In genomic region chr7:64895685-64896101, GRCm38 (mm10) we compare ENCODE assay signal across 11 mouse cellular contexts. TPM values are rescaled to one million over a fixed set of nuclear protein-coding genes. Genes with fewer than 3 reads are reported as not detected.
A peak's percentile ranks its signal among the peaks of the same experiment; 100 is the strongest.
DNase-seq lines count a peak whose midpoint lies in the region; ATAC-seq and TF ChIP-seq lines count a peak whose summit lies in the region.
"Had no signal": no experiment of that assay in that cellular context is flagged by ENCODE, and none has a peak within 500 bp of the region (broad histone marks: within the 10 kb centered on the region; RNA-seq: fewer than 3 reads in every experiment).

No protein-coding gene starts in this region.

- no peak overlapping the region for H3K4me3 ChIP-seq in intestine, embryonic 14.5 days (ENCODE audit: low read depth, low read length)
- no peak overlapping the region for H3K4me3 ChIP-seq in intestine, postnatal 0 days (ENCODE audit: low read depth, low read length)
- H3K4me3 ChIP-seq in midbrain, embryonic 15.5 days = no peak overlapping the region
- H3K4me3 ChIP-seq in midbrain, postnatal 0 days (ENCODE audit: low read depth, low read length) = no peak overlapping the region
- no peak overlapping the region for H3K4me3 ChIP-seq in hindbrain, embryonic 16.5 days (ENCODE audit: low read length)
- H3K4me3 ChIP-seq in stomach, embryonic 14.5 days (ENCODE audit: low read depth, low read length) = no peak overlapping the region
- no peak overlapping the region for H3K4me3 ChIP-seq in forebrain, embryonic 16.5 days (replicated peaks; ENCODE audit: low read length)

- no peak for TF ChIP-seq CTCF in intestine, postnatal 0 days (IDR thresholded peaks at IDR 0.05; ENCODE audit: low read depth)
- no peak for TF ChIP-seq CTCF in midbrain, postnatal 0 days (IDR thresholded peaks at IDR 0.05)

- DNase-seq in intestine, embryonic 14.5 days (ENCODE audit: low spot score) = no peak
- no peak for DNase-seq in midbrain, postnatal 0 days (ENCODE audit: low spot score)
- DNase-seq in frontal cortex, postnatal 36 days (ENCODE audit: low spot score in 2 of 2) = no peak
- DNase-seq: adrenal gland, postnatal 14 days; cerebellum, adult 18-20 months; liver had no signal

- H3K4me1 ChIP-seq in intestine, embryonic 14.5 days (replicated peaks; ENCODE audit: control insufficient read depth, insufficient read depth, low read length) = no peaks in the 10 kb centered on the region
- H3K4me1 ChIP-seq in intestine, postnatal 0 days (replicated peaks; ENCODE audit: control insufficient read depth, insufficient read depth, low read length) = no peaks in the 10 kb centered on the region
- H3K4me1 ChIP-seq in midbrain, embryonic 15.5 days = peaks cover 4% of the 10 kb centered on the region; the same call in 1 of the 2 replicates
- no peaks in the 10 kb centered on the region for H3K4me1 ChIP-seq in midbrain, postnatal 0 days (ENCODE audit: insufficient read depth, low read length)
- no peaks in the 10 kb centered on the region for H3K4me1 ChIP-seq in hindbrain, embryonic 16.5 days (ENCODE audit: control insufficient read depth, insufficient read depth, low read depth, low read length)
- 0 out of 2 replicates have a peak, but pooled peaks cover 3% of the 10 kb centered on the region for H3K4me1 ChIP-seq in stomach, embryonic 14.5 days (ENCODE audit: control insufficient read depth, insufficient read depth, low read length)
- no peaks in the 10 kb centered on the region for H3K4me1 ChIP-seq in forebrain, embryonic 16.5 days (replicated peaks; ENCODE audit: control insufficient read depth, insufficient read depth, low read length)

- WGBS in intestine, embryonic 14.5 days = 32% methylated on average over 5 of the region's 5 CpGs
- WGBS in intestine, postnatal 0 days = 33% methylated on average over 5 of the region's 5 CpGs
- WGBS in midbrain, embryonic 15.5 days = 50% methylated on average over 5 of the region's 5 CpGs
- WGBS in midbrain, postnatal 0 days = 51% methylated on average over 5 of the region's 5 CpGs
- WGBS in hindbrain, embryonic 16.5 days = 50% methylated on average over 5 of the region's 5 CpGs
- WGBS in stomach, embryonic 14.5 days = 20% methylated on average over 5 of the region's 5 CpGs
- 53% methylated on average over 5 of the region's 5 CpGs for WGBS in forebrain, embryonic 16.5 days

- no peak overlapping the region for H3K4me2 ChIP-seq in intestine, embryonic 14.5 days (ENCODE audit: low read length)
- no peak overlapping the region for H3K4me2 ChIP-seq in intestine, postnatal 0 days (replicated peaks; ENCODE audit: low read depth)
- H3K4me2 ChIP-seq in midbrain, embryonic 15.5 days = no peak overlapping the region
- no peak overlapping the region for H3K4me2 ChIP-seq in midbrain, postnatal 0 days (ENCODE audit: low read depth, low read length, poor library complexity, severe bottlenecking)
- H3K4me2 ChIP-seq in hindbrain, embryonic 16.5 days (ENCODE audit: low read length) = no peak overlapping the region
- no peak overlapping the region for H3K4me2 ChIP-seq in stomach, embryonic 14.5 days (replicated peaks; ENCODE audit: low read depth, low read length)
- no peak overlapping the region for H3K4me2 ChIP-seq in forebrain, embryonic 16.5 days (ENCODE audit: low read length)

- H3K9ac ChIP-seq in intestine, embryonic 14.5 days (ENCODE audit: low read length) = no peak overlapping the region
- no peak overlapping the region for H3K9ac ChIP-seq in intestine, postnatal 0 days (ENCODE audit: low read depth, low read length)
- H3K9ac ChIP-seq in midbrain, embryonic 15.5 days = no peak overlapping the region
- no peak overlapping the region for H3K9ac ChIP-seq in midbrain, postnatal 0 days (replicated peaks; ENCODE audit: low read length, poor library complexity, severe bottlenecking)
- no peak overlapping the region for H3K9ac ChIP-seq in hindbrain, embryonic 16.5 days (ENCODE audit: low read depth, low read length)
- no peak overlapping the region for H3K9ac ChIP-seq in stomach, embryonic 14.5 days (replicated peaks; ENCODE audit: low read depth, low read length)
- no peak overlapping the region for H3K9ac ChIP-seq in forebrain, embryonic 16.5 days (replicated peaks; ENCODE audit: low read depth, low read length)

- peak; percentile 68; the same call in 1 of the 2 replicates for ATAC-seq in intestine, embryonic 14.5 days (replicated peaks; ENCODE audit: low FRiP score, low TSS enrichment, low read depth)
- ATAC-seq in intestine, postnatal 0 days = no peak
- 0 out of 2 replicates have a peak, but pooled peaks have one; percentile 30 for ATAC-seq in midbrain, embryonic 15.5 days (replicated peaks)
- no peak for ATAC-seq in midbrain, postnatal 0 days (ENCODE audit: low FRiP score)
- peak; percentile 35; the same call in 1 of the 2 replicates for ATAC-seq in hindbrain, embryonic 16.5 days
- ATAC-seq in stomach, embryonic 14.5 days (ENCODE audit: insufficient number of reproducible peaks, insufficient read depth, low FRiP score, low read depth) = peak; percentile 70; the same call in 1 of the 2 replicates
- no peak for ATAC-seq in forebrain, embryonic 16.5 days

- no peaks in the 10 kb centered on the region for H3K36me3 ChIP-seq in intestine, embryonic 14.5 days (ENCODE audit: control insufficient read depth, insufficient read depth, low read length)
- no peaks in the 10 kb centered on the region for H3K36me3 ChIP-seq in intestine, postnatal 0 days (ENCODE audit: control insufficient read depth, insufficient read depth)
- no peaks in the 10 kb centered on the region for H3K36me3 ChIP-seq in midbrain, embryonic 15.5 days (replicated peaks)
- H3K36me3 ChIP-seq in midbrain, postnatal 0 days (ENCODE audit: insufficient read depth, low read length) = no peaks in the 10 kb centered on the region
- no peaks in the 10 kb centered on the region for H3K36me3 ChIP-seq in hindbrain, embryonic 16.5 days (ENCODE audit: control insufficient read depth, insufficient read depth, low read length)
- H3K36me3 ChIP-seq in stomach, embryonic 14.5 days (ENCODE audit: control insufficient read depth, insufficient read depth, low read length) = no peaks in the 10 kb centered on the region
- H3K36me3 ChIP-seq in forebrain, embryonic 16.5 days (ENCODE audit: control insufficient read depth, insufficient read depth) = no peaks in the 10 kb centered on the region

- no peaks in the 10 kb centered on the region for H3K9me3 ChIP-seq in intestine, embryonic 14.5 days (ENCODE audit: control insufficient read depth, low read length)
- no peaks in the 10 kb centered on the region for H3K9me3 ChIP-seq in intestine, postnatal 0 days (ENCODE audit: control insufficient read depth)
- no peaks in the 10 kb centered on the region for H3K9me3 ChIP-seq in midbrain, embryonic 15.5 days
- no peaks in the 10 kb centered on the region for H3K9me3 ChIP-seq in midbrain, postnatal 0 days (ENCODE audit: low read length)
- H3K9me3 ChIP-seq in hindbrain, embryonic 16.5 days (ENCODE audit: control insufficient read depth, low read length) = no peaks in the 10 kb centered on the region
- H3K9me3 ChIP-seq in stomach, embryonic 14.5 days (ENCODE audit: control insufficient read depth, low read depth, low read length) = no peaks in the 10 kb centered on the region
- H3K9me3 ChIP-seq in forebrain, embryonic 16.5 days (ENCODE audit: control insufficient read depth, low read length) = no peaks in the 10 kb centered on the region

- H3K27ac ChIP-seq in intestine, embryonic 14.5 days (ENCODE audit: low read depth) = no peak overlapping the region
- no peak overlapping the region for H3K27ac ChIP-seq in intestine, postnatal 0 days (ENCODE audit: low read depth, low read length)
- no peak overlapping the region for H3K27ac ChIP-seq in midbrain, embryonic 15.5 days
- H3K27ac ChIP-seq in midbrain, postnatal 0 days (ENCODE audit: low read depth, low read length) = no peak overlapping the region
- H3K27ac ChIP-seq in hindbrain, embryonic 16.5 days (ENCODE audit: low read depth, low read length) = peak overlapping the region; percentile 49; the same call in 1 of the 2 replicates
- no peak overlapping the region for H3K27ac ChIP-seq in stomach, embryonic 14.5 days (ENCODE audit: low read length)
- no peak overlapping the region for H3K27ac ChIP-seq in forebrain, embryonic 16.5 days (ENCODE audit: low read length)

- no peaks in the 10 kb centered on the region for H3K27me3 ChIP-seq in intestine, embryonic 14.5 days (replicated peaks; ENCODE audit: control insufficient read depth, insufficient read depth, low read length)
- no peaks in the 10 kb centered on the region for H3K27me3 ChIP-seq in intestine, postnatal 0 days (replicated peaks; ENCODE audit: control insufficient read depth, insufficient read depth, low read length)
- no peaks in the 10 kb centered on the region for H3K27me3 ChIP-seq in midbrain, embryonic 15.5 days (replicated peaks)
- no peaks in the 10 kb centered on the region for H3K27me3 ChIP-seq in midbrain, postnatal 0 days (ENCODE audit: insufficient read depth, low read length)
- no peaks in the 10 kb centered on the region for H3K27me3 ChIP-seq in hindbrain, embryonic 16.5 days (replicated peaks; ENCODE audit: control insufficient read depth, insufficient read depth, low read length)
- no peaks in the 10 kb centered on the region for H3K27me3 ChIP-seq in stomach, embryonic 14.5 days (ENCODE audit: control insufficient read depth, insufficient read depth, low read length)
- no peaks in the 10 kb centered on the region for H3K27me3 ChIP-seq in forebrain, embryonic 16.5 days (replicated peaks; ENCODE audit: control insufficient read depth, insufficient read depth, low read length)

RNA-seq across cellular contexts. Expression of gene Nsmce3, which starts 22.9 kb away (rescaled TPM):
- 13.5 and 13.6 TPM in 2 replicates for polyA plus RNA-seq in intestine, embryonic 14.5 days (2014; fragmentation: Nextera tagmentation; extraction: Ambion mirVana)
- 6.4 and 6.9 TPM in 2 replicates for polyA plus RNA-seq in intestine, postnatal 0 days (2015; fragmentation: Nextera tagmentation; extraction: Ambion mirVana)
- 10.1 and 10.5 TPM in 2 replicates for polyA plus RNA-seq in midbrain, embryonic 15.5 days (2015; fragmentation: Nextera tagmentation; extraction: Ambion mirVana)
- total RNA-seq in midbrain, postnatal 0 days (2014; rRNA removed) = 14.4 and 18.8 TPM in 2 replicates
- polyA plus RNA-seq in midbrain, postnatal 0 days (2015; fragmentation: Nextera tagmentation; extraction: Ambion mirVana) = 9.2 and 9.9 TPM in 2 replicates
- polyA plus RNA-seq in hindbrain, embryonic 16.5 days (2015; fragmentation: Nextera tagmentation; extraction: Ambion mirVana) = 10.2 and 10.9 TPM in 2 replicates
- polyA plus RNA-seq in stomach, embryonic 14.5 days (2014; fragmentation: Nextera tagmentation; extraction: Ambion mirVana) = 11.6 and 12.8 TPM in 2 replicates
- polyA plus RNA-seq in forebrain, embryonic 16.5 days (2015; fragmentation: Nextera tagmentation; extraction: Ambion mirVana) = 9.5 and 9.9 TPM in 2 replicates

Comparison
In these comparisons a context has a peak if more than half of its experiments do, and no peak if none do; other contexts are left out.
1. ATAC-seq: peak in intestine, embryonic 14.5 days (single experiment), midbrain, embryonic 15.5 days (single experiment), hindbrain, embryonic 16.5 days (single experiment) and stomach, embryonic 14.5 days (single experiment); none in intestine, postnatal 0 days (single experiment), midbrain, postnatal 0 days (single experiment) and forebrain, embryonic 16.5 days (single experiment).